Mouse (Mus musculus): ENCODE data around the gene Cbln4. TPM values are rescaled to one million over a fixed set of nuclear protein-coding genes. Genes with fewer than 3 reads are reported as not detected.

The Cbln4 gene
- polyA plus RNA-seq, 1 experiment from 2014 or later, result 8.0 TPM

DNA sequence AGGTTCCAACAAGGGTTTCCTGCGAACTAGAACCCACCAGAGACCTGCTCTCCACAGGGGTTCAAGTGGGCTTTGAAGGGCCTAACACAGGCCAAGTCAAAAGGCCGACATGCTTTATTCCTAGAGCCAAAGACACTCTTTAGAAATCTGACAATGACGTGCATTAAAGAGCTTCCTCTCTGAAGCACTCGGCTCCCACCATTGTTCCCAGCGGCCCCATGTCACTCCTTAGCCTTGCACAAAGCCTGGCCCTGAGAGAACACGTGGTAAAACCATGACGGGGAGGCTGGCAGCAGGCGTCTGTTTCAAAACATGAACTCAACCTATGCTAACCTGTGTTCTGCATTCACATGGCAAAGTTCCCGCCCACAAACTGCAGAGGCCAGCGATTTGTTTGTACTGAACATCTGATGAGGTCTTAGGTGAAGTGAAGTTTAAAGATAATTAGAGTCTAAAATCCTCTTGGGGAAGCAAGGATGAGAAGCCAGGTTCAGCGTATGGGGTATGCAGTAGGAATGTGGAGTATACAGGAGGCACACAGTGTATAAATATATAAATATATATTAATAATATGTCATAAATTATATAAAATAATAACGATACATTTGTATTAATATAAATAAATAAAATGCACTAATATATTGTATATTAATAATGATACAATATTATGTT lies 17.7 kb downstream of the Cbln4 start:
- Histone ChIP-seq H3K9me3 (replicated peaks) (no peaks in the 10 kb centered on the region), H3K4me1 (0 out of 2 replicates have a peak, but pooled peaks cover 4% of the 10 kb centered on the region)

DNA sequence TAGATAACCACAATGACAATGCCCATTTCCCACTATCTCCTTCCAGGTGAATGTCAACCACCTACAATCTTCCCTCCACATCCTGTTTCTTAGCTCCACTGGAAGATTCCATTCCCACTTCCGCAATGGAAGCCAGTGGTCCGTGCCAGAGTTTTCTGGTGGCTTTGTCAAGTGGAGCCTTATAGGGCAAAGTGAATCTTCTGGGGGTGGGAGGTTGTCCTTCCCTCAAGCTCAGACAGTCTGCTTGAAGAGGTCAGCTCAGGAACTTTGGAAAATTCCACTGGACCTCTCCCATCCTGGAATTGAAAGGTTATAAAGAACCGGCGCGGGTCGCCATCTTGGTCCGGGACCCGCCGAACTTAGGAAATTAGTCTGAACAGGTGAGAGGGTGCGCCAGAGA lies 36.5 kb downstream of the Cbln4 start:
- Histone ChIP-seq H3K4me3 (no peak overlapping the region), H3K9me3 (replicated peaks) (no peaks in the 10 kb centered on the region), H3K27me3 (no peaks in the 10 kb centered on the region), H3K36me3 (no peaks in the 10 kb centered on the region), H3K27ac (no peak overlapping the region), H3K4me1 (0 out of 2 replicates have a peak, but pooled peaks cover 14% of the 10 kb centered on the region), H3K9ac (no peak overlapping the region), H3K4me2 (replicated peaks) (no peak overlapping the region)
- ATAC-seq (ENCODE audit: low FRiP score), result no peak
- 91% methylated on average over 10 of the region's 10 CpGs for WGBS

More for the DNA sequence above, 17.7 kb downstream of the Cbln4 start:
- Histone ChIP-seq H3K27me3 (peaks cover 7% of the 10 kb centered on the region; the same call in 1 of the 2 replicates), H3K9ac (no peak overlapping the region), H3K4me3 (no peak overlapping the region), H3K36me3 (no peaks in the 10 kb centered on the region), H3K4me2 (replicated peaks) (no peak overlapping the region), H3K27ac (no peak overlapping the region)
- peak; percentile 56; the same call in 1 of the 2 replicates for ATAC-seq (ENCODE audit: low FRiP score)
- 33% methylated on average over 12 of the region's 12 CpGs for WGBS

DNA sequence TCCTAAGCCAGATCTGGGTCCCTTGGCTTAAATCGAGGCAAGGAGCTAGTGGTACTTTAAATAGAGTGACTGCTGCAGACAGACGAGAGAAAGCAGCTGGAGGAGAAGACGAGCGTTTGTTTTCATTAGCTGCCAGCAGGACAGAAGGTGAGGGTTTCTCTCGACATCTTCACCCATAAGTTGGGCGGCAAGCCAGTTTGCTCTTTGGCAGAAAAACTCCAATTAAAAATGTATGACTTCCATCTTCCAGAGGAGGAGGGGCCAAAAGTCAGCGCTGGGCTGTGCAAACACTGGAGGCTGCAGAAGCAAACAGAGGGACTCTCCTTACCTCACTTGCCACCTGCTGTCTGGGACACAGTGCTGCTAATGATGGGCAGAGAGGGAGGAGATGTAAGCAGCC lies 37.3 kb downstream of the Cbln4 start:
- Histone ChIP-seq H3K36me3 (no peaks in the 10 kb centered on the region), H3K27ac (no peak overlapping the region), H3K27me3 (no peaks in the 10 kb centered on the region), H3K4me2 (replicated peaks) (no peak overlapping the region), H3K9me3 (replicated peaks) (no peaks in the 10 kb centered on the region), H3K4me1 (0 out of 2 replicates have a peak, but pooled peaks cover 14% of the 10 kb centered on the region), H3K9ac (no peak overlapping the region), H3K4me3 (no peak overlapping the region)
- WGBS, result 37% methylated on average over 7 of the region's 7 CpGs
- ATAC-seq (ENCODE audit: low FRiP score), result no peak

DNA sequence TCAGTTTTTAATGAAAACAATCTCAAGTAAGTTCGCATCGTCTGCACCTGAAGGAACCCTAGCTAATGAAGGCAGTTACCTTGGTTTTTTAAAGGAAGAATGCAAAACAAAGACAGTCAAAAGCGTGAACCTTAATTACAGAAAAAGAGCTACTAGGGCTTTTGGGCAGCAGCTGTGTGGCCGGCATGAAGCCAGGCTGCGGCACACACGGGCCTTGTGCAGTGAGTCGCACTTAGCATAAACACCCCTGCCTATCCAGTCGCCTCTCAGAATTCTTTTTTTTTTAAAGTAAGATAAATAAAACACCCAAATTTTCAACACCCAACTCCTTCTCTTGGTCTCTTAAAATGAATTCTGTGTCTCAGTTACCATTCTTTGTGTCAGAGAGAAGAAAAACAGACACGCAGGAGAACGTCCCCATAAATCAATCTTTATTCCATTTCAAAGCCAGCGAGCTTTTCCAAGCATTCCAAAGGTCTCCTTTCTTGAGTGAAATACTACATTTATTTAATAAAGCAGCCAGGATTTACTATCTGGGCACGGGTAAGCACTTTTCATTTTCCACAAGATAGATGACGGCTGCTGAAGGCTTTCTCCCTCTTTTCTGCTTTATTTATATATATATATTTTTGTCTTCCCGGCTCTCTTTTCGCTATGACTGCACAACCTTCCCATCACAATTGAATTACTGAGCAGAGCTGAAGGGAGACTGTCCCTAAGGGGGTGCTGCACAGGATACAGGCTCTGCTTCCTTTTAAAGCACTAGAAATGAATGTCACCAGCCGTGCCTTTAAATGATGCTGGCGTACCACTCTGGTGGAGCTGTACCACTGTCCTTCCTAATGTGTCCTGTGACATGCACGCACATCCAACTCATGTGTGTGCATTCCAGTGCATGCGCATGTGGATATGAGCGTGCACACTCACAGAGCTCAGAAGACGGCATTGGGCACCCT lies 39.0 kb downstream of the Cbln4 start:
- no peak for ATAC-seq (ENCODE audit: low FRiP score)
- Histone ChIP-seq H3K9me3 (replicated peaks) (no peaks in the 10 kb centered on the region), H3K27me3 (no peaks in the 10 kb centered on the region), H3K9ac (no peak overlapping the region), H3K36me3 (no peaks in the 10 kb centered on the region), H3K4me3 (no peak overlapping the region), H3K27ac (no peak overlapping the region), H3K4me1 (peaks cover 17% of the 10 kb centered on the region; the same call in 1 of the 2 replicates), H3K4me2 (replicated peaks) (no peak overlapping the region)
- 66% methylated on average over 21 of the region's 21 CpGs for WGBS

DNA sequence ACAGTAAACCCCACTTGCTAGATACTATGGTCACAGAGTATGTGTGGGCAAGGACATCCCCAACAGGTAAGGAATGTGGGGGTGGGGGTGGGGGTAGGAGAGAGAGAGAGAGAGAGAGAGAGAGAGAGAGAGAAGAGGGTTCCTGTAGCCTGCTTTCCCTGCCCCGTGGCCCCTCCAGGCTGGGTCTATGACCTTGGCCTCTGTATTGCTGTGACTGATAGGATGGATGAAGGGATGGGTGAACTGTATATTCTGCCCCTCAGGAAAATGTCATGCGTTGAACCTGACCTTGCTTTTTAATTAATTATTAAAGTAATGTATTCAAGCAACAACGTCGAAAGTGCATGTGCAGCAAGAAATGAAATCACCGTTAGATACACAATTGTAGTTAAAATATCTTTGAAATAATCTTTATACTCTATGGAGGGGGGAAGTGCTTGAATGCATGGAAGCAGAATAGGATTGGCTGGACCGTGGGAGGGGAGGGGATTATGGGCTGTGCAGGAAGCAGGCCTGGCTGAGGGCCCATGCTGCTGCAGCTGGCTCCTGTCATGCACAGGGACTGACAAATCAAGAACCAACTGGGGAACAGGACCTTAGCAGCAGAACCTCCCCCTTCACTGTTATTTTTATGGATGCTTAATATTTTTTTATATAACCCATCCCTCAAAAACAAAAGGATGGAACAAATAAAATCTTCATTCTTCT lies 46.1 kb downstream of the Cbln4 start:
- Histone ChIP-seq H3K27me3 (no peaks in the 10 kb centered on the region), H3K36me3 (no peaks in the 10 kb centered on the region), H3K9me3 (replicated peaks) (no peaks in the 10 kb centered on the region), H3K4me2 (replicated peaks) (no peak overlapping the region), H3K9ac (no peak overlapping the region), H3K4me1 (peaks cover 13% of the 10 kb centered on the region), H3K4me3 (no peak overlapping the region), H3K27ac (no peak overlapping the region)
- 74% methylated on average over 6 of the region's 6 CpGs for WGBS
- ATAC-seq (ENCODE audit: low FRiP score), result no peak

DNA sequence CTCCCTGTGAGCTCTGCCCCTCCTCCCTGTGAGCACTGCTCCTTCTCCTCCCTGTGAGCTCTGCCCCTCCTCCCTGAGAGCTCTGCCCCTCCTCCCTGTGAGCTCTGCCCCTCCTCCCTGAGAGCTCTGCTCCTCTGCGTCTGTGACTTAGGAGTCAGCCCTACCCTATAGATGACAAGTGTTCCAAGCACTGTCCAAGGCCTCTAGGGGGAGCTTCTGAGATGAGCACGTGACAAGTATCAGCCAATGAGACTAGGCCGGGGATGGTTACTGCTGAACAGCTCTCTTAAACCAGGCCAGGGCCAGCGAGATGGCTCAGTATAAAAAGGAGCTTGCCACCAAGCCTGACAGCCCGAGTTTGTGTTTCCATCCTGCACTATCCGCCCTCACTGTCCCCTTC lies 48.4 kb downstream of the Cbln4 start:
- Histone ChIP-seq H3K36me3 (no peaks in the 10 kb centered on the region), H3K9ac (no peak overlapping the region), H3K27me3 (no peaks in the 10 kb centered on the region), H3K4me3 (no peak overlapping the region), H3K4me2 (replicated peaks) (no peak overlapping the region), H3K27ac (no peak overlapping the region), H3K9me3 (replicated peaks) (no peaks in the 10 kb centered on the region), H3K4me1 (peaks cover 13% of the 10 kb centered on the region)
- ATAC-seq (ENCODE audit: low FRiP score), result no peak
- 74% methylated on average over 6 of the region's 6 CpGs for WGBS

DNA sequence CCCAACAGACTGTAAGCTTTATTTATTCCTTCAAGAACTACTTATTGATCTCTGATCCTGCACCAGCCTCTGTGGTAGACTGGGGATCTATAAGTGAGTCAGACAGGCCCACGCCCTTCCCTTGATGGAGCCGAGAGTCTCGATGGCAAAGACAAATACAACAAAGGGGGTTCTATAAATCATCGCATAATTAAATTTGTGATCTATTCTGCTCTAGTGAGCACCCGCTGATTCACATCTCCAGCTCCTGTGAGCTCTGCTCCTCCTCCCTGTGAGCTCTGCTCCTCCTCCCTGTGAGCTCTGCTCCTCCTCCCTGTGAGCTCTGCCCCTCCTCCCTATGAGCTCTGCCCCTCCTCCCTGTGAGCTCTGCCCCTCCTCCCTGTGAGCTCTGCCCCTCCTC lies 49.0 kb downstream of the Cbln4 start:
- no peak for ATAC-seq (ENCODE audit: low FRiP score)
- Histone ChIP-seq H3K4me3 (no peak overlapping the region), H3K36me3 (no peaks in the 10 kb centered on the region), H3K27ac (no peak overlapping the region), H3K9ac (no peak overlapping the region), H3K27me3 (no peaks in the 10 kb centered on the region), H3K9me3 (replicated peaks) (no peaks in the 10 kb centered on the region), H3K4me2 (replicated peaks) (no peak overlapping the region), H3K4me1 (peaks cover 10% of the 10 kb centered on the region)
- WGBS, result 61% methylated on average over 5 of the region's 5 CpGs

DNA sequence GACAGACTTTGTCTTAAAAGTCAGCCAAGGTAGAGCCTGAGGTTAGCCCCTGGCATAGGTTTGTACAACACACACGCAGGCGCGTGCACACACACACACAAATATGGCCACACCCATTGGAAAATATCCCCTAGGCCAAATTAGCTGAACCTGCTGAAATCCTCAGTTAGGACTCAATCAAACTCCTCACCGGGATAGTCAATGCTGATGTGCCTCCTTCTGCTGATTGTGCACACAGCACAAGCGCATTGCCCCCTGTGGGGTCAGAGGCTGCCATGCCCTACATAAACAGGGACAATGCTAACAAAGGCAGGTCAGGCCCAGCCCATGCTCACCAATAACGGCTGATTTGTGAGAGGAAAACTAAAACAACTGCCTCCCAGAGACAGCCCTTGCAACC lies 56.6 kb downstream of the Cbln4 start:
- peaks cover 10% of the 10 kb centered on the region for H3K4me1 ChIP-seq
- H3K36me3 ChIP-seq, result no peaks in the 10 kb centered on the region
- H3K9ac ChIP-seq, result no peak overlapping the region
- H3K27me3 ChIP-seq, result no peaks in the 10 kb centered on the region
- no peak overlapping the region for H3K4me3 ChIP-seq
- 20% methylated on average over 6 of the region's 6 CpGs for WGBS
- no peak for ATAC-seq (ENCODE audit: low FRiP score)
- H3K4me2 ChIP-seq (replicated peaks), result no peak overlapping the region
- no peaks in the 10 kb centered on the region for H3K9me3 ChIP-seq (replicated peaks)
- H3K27ac ChIP-seq, result no peak overlapping the region

Other genes starting within 250 kb of the Cbln4 start
- not detected in 2 replicates for gene Mc3r, start 205.0 kb upstream of the Cbln4 start, polyA plus RNA-seq (2016; fragmentation: Nextera tagmentation; extraction: Ambion mirVana)

Data from hindbrain, embryonic 12.5 days (tissue).